Mouse (Mus musculus): ENCODE measurements around the gene Xylt1.

Xylt1 gene

GRCm38 (mm10) chr7:117395511-117395910, 14.7 kb downstream of the Xylt1 start:
- no peak for DNase-seq (ENCODE audit: low spot score)

GRCm38 (mm10) chr7:117397877-117398276, 17.1 kb downstream of the Xylt1 start:
- no peak for DNase-seq (ENCODE audit: low spot score)

GRCm38 (mm10) chr7:117399971-117400370, 19.2 kb downstream of the Xylt1 start:
- no peak for DNase-seq (ENCODE audit: low spot score)

DNA sequence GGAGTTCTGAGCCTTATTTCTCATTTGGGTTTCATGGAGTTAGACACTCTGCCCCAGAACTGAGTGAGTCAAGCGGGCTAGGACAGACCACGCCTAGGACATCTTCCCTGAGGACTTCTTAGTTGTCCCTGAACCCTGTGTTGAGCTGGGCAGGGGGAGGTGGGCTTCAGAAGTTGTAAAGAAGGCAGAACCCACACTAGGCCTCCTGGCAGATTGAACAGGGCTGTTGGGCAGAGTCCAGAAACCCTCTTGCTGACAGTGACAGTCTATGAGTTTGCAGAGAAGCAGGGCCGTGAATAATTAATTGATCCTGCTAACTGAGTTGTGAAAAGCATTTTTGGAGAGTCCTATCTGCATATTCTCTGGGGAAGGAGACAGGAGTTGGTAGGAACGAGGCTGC, 20.8 kb downstream of the Xylt1 start:
- DNase-seq (ENCODE audit: low spot score): no peak

GRCm38 (mm10) chr7:117406336-117406735, 25.6 kb downstream of the Xylt1 start:
- DNase-seq (ENCODE audit: low spot score): no peak

- no peak for DNase-seq (ENCODE audit: low spot score)
Measured at GRCm38 (mm10) chr7:117409268-117409988, 28.6 kb downstream of the Xylt1 start.

- DNase-seq (ENCODE audit: low spot score): no peak
Measured at GRCm38 (mm10) chr7:117411874-117412273, 31.1 kb downstream of the Xylt1 start.

DNA sequence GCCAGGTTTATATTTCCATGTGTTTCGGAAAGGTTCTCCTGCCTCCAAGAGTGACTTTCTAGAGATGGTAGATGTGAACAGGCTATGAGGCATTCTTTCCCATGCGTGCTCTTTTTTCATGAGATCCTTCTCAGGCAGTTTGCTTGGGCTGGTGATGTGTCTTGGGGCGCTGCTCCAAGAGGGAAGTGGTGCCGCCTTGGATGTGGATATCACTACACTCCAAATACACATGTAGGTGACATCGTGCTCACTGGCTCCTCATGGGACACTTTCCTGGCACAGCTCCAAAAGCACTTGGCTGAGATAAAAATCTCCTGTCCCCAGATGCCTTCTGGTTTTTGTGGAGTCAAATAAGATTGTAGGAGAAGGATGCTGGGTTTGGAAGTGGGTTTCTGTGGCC, 31.6 kb downstream of the Xylt1 start:
- peak; percentile 25 for DNase-seq (ENCODE audit: low spot score)

GRCm38 (mm10) chr7:117414341-117415008, 33.7 kb downstream of the Xylt1 start:
- DNase-seq (ENCODE audit: low spot score): no peak

- no peak for DNase-seq (ENCODE audit: low spot score)
Measured at GRCm38 (mm10) chr7:117415009-117415363, 34.2 kb downstream of the Xylt1 start.

GRCm38 (mm10) chr7:117419041-117419440, 38.3 kb downstream of the Xylt1 start:
- DNase-seq (ENCODE audit: low spot score): no peak

DNA sequence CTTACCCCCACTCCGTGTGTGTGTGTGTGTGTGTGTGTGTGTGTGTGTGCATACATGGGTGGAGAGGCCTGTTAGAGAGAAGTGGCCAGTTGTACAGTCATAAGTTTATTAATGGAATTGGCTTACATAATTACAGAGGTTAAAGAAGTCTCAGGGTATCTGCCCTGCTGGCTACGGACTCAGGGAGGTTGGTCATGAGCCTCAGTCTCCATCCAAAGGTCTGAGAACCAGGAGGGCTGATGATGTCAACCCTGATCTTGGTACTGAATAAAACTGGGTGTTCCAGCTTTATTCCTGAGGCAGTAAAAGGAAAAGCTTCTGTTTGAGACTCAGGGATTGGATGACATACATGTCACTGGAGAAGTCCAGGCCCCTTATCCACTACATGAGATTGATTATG, 39.1 kb downstream of the Xylt1 start:
- DNase-seq (ENCODE audit: low spot score): no peak

- DNase-seq (ENCODE audit: low spot score): no peak
Measured at GRCm38 (mm10) chr7:117420301-117420700, 39.5 kb downstream of the Xylt1 start.

DNA sequence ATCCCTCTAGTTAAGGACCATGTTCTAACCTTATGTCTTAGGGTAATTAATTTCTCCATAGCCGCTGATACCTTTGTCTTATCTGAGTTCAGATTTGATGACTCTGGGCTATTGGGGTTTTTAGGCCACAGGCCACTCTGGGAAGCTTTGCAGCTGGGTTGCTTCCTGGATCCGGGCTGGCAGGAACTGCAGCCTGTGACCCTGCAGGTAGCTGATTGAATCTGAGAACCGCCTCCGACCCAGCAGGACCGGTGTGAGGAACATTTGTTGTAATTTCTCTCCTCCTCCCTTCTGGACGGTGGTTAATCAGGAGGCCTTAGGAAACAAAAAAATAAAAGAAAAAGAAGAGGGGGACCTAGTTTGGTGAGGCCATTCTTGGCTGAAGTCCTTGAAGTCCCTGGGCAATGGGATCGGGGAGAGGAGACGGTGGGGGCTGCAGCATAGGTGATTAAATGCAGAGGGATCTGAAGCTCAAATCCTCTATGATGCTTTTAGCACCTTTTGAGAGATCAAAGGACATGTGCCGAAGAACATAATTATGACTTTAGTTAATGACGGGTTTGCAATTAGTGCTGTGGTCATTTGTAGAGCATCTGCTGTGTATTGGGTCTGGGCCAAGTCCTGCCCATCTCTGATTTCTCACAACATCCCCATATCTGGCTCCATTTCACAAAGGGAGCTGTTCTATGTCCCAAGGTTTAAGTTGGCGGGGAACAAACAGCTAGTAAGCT, 40.2 kb downstream of the Xylt1 start:
- no peak for DNase-seq (ENCODE audit: low spot score)

DNA sequence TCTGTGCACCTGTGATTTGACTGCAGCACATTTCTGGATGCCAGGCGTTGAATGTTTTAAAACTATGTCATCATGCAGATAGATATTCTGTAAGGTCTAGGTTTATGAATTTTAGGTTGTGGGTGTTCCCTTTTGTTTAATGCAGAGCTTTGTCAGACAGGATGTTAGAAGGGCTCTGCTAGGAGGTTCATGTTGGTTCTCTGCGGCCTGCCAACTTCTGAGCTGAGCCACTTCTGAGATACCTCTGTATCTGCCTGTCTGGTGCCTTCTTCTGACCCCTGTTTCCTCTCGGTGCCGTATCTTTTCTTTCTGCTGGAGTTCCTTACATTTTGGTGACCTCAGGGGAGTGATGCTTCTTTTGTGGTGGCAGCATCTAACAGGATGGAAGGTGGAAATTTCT, 44.1 kb downstream of the Xylt1 start:
- no peak for DNase-seq (ENCODE audit: low spot score)

DNA sequence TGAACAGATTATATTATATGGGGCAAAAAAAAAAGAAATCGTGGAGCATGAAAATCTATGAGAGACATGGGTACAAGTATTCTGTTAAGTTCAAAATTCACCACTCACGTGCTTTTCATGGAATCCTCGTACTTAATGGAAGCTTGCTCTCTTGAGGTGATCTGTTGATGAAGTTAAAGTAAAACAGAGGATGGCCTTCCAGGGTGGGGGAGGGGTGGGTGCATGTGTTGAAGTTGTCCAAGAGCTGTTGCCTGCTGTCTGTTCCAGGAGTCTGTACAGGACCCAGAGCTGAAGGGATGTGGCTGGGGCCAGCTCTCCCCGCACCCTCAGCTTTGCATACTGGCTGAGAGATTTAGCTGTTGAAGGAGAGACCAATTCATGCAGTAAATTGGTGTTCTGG, 45.6 kb downstream of the Xylt1 start:
- no peak for DNase-seq (ENCODE audit: low spot score)

GRCm38 (mm10) chr7:117428690-117429224, 48.0 kb downstream of the Xylt1 start:
- DNase-seq (ENCODE audit: low spot score): no peak

DNA sequence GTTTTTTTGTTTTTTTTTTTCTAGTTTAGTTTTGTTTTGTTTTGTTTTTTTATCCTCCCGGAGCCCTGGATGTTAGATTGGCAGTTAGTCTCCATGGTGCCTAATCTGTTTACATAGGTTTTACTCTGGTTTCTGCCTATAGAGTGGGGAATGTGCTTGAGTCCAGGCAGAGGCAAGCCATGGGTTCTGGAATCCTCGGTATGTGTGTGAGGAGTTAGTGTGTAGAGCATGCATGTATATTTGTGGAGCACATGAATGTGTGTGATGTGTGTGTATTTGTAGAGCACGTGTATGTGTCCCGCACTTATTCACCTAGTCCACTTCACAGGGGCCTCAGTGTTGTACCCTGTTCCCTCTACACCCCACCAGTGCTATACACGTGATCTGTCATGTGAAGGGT, 48.7 kb downstream of the Xylt1 start:
- DNase-seq (ENCODE audit: low spot score): no peak

DNA sequence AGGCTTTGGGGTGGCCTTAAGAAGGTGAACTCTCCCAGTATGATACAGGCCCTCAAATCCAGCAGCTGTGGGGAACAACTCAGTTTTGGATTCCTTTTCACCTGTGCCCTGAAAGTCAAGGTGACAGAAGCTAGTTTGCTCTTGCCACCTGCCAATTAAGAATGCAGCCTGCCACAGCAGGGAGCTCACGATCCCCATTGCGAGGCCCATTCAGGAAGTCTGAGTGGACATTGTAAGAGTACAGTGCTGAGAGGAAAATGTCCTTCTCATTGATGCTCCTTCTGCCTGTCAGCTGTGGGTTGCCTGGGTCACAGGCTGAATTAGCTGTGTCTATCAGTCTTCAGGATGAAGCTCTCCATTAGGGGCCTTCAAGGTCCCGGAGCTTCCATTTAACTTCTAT, 49.1 kb downstream of the Xylt1 start:
- DNase-seq (ENCODE audit: low spot score): no peak

GRCm38 (mm10) chr7:117430361-117430935, 49.7 kb downstream of the Xylt1 start:
- no peak for DNase-seq (ENCODE audit: low spot score)

DNA sequence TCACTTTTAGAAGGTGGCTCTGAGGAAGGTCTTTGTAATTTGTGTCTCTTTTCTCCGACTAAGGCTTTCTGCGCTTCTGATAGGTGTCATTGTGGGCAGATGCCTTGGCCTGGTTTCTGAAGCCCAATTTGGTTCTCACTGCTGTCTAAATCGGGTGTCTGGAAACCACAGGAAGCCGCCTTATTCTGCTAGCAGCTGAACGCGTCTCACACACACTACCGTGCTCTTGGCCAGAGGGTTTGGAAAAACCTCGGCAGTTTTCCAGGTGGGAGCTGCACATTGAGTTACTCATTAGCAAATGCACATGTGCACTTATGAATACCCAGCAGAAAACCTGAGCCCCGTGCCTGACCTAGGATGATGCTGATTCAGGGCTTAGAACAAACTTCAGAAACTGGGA, 52.9 kb downstream of the Xylt1 start:
- DNase-seq (ENCODE audit: low spot score): no peak

- no peak for DNase-seq (ENCODE audit: low spot score)
Measured at GRCm38 (mm10) chr7:117435091-117435490, 54.3 kb downstream of the Xylt1 start.

All from urinary bladder, postnatal 25 days (tissue).